Mouse (Mus musculus) embryonic facial prominence, embryonic 13.5 days (tissue): ENCODE measurements around the gene Snd1. TPM values are rescaled to one million over a fixed set of nuclear protein-coding genes. Genes with fewer than 3 reads are reported as not detected.

Experiments
- ATAC-seq: fragments of 200-750 bp; cut with Nextera tagmentation; 2 replicates; pipeline ENCODE4 v1.8.0; 2017; ENCODE audit warnings: low read depth; ENCODE audit not compliant: insufficient number of reproducible peaks, insufficient read depth, low FRiP score, low TSS enrichment
- H3K27ac ChIP-seq: fragments of 300-500 bp; sonication (generic); 2 replicates; pipeline ENCODE4 v1.5.1; 2015; ENCODE audit warnings: moderate library complexity, mild to moderate bottlenecking, inconsistent platforms
- H3K27me3 ChIP-seq: fragments of 300-500 bp; sonication (generic); 2 replicates; pipeline ENCODE4 v1.6.1; 2015; ENCODE audit warnings: mild to moderate bottlenecking, inconsistent platforms
- H3K36me3 ChIP-seq: fragments of 300-500 bp; sonication (generic); 2 replicates; pipeline ENCODE4 v1.6.1; 2015; ENCODE audit warnings: mild to moderate bottlenecking, inconsistent platforms
- H3K4me1 ChIP-seq: fragments of 300-500 bp; sonication (generic); 2 replicates; pipeline ENCODE4 v1.6.1; 2015; ENCODE audit warnings: inconsistent platforms
- H3K4me2 ChIP-seq: fragments of 300-500 bp; sonication (generic); 2 replicates; pipeline ENCODE4 v1.6.1; 2015; ENCODE audit warnings: moderate library complexity, mild to moderate bottlenecking, inconsistent platforms
- H3K4me3 ChIP-seq: fragments of 300-500 bp; sonication (generic); 2 replicates; pipeline ENCODE4 v1.5.1; 2015; ENCODE audit warnings: mild to moderate bottlenecking, inconsistent platforms
- H3K9ac ChIP-seq: fragments of 300-500 bp; sonication (generic); 2 replicates; pipeline ENCODE4 v1.6.1; 2015; ENCODE audit warnings: mild to moderate bottlenecking, inconsistent platforms
- H3K9me3 ChIP-seq: fragments of 300-500 bp; sonication (generic); 2 replicates; pipeline ENCODE4 v1.6.1; 2016; ENCODE audit warnings: inconsistent platforms
- WGBS: fragments of 180-500 bp; shearing (Covaris S2); methylation state at CpG from one replicate; pipeline ENCODE4 v1.1.7; 2015; ENCODE audit warnings: mixed read lengths; 5-methylcytosine and 5-hydroxymethylcytosine counted together
- polyA plus RNA-seq: library from polyadenylated mRNA; unstranded; fragments of >200 nt; fragmentation: Nextera tagmentation; extraction: Ambion mirVana; gene quantifications from 2 replicates; pipeline ENCODE4 v1.2.1, GENCODE M21; 2015

Snd1 gene
- polyA plus RNA-seq, 1 experiment from 2014 or later = 118 TPM

DNA sequence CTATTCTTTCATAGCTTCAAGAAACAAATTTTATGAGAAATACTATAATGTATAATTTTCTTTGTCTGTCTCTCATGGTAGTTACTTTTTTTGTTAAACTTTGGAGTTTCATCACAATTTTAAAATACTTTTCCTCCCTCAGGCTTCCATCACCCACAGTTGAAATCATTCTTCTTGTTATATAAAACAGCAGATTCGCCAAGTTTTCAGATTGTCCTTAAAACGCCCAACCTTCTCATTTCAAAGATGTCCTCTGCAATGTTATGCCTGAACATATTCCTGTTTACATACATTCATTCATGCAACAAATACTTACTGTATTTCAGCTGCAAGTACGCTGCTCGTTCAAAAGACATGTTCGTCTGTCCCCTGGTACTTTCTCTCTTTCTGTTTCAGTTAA is 188.7 kb downstream of the Snd1 start:
- Histone ChIP-seq H3K4me2 (no peak overlapping the region), H3K9ac (no peak overlapping the region), H3K36me3 (peaks cover 7% of the 10 kb centered on the region; the same call in 1 of the 2 replicates), H3K4me3 (no peak overlapping the region), H3K27me3 (no peaks in the 10 kb centered on the region), H3K4me1 (peaks cover 6% of the 10 kb centered on the region; the same call in 1 of the 2 replicates), H3K27ac (no peak overlapping the region), H3K9me3 (no peaks in the 10 kb centered on the region)
- WGBS = 79% methylated on average over 5 of the region's 5 CpGs
- no peak for ATAC-seq

DNA sequence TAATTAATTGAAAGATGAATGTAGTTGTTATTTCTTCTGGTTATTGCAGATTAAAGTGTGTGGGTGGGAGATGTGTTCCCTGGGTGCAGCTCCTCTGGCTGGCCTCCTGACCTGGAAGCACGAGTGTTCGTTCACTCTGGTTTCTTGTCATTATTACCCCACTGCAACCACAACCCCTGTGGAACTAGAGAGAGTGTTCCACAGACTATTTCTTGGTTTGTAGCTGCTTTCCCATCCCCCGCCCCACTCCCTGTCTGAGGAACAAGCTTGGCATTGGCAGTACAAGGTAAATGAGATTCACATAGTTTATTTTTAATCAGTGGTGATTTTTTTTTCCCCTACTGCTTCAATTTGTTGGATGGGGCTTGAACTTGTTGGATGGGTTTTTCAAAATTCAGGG is 189.8 kb downstream of the Snd1 start:
- no peak overlapping the region for H3K27ac ChIP-seq
- 76% methylated on average over 3 of the region's 3 CpGs for WGBS
- no peak overlapping the region for H3K4me2 ChIP-seq
- H3K9me3 ChIP-seq = no peaks in the 10 kb centered on the region
- no peaks in the 10 kb centered on the region for H3K27me3 ChIP-seq
- H3K9ac ChIP-seq = no peak overlapping the region
- H3K36me3 ChIP-seq = peaks cover 15% of the 10 kb centered on the region
- H3K4me1 ChIP-seq = no peaks in the 10 kb centered on the region
- H3K4me3 ChIP-seq = no peak overlapping the region
- ATAC-seq = no peak

DNA sequence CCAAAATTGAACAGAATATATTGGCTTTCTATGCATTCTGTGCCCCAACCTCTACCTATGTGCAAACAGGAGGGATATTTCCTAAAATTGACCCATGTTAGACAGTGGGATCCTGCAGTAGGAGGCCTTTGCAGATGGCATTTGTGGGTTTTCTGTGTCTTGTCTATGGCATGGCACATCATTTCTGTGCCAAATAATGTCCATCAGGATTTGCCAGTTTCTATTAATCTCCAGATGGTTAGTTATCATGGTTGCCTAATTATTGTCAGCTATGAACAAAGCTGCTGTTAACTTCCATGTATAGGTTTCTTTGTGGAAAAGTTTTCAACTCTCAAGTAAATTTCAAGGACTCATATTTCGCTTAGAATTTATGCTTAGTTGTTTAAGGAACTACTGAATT is 192.6 kb downstream of the Snd1 start:
- H3K4me2 ChIP-seq = no peak overlapping the region
- peaks cover 14% of the 10 kb centered on the region for H3K36me3 ChIP-seq
- H3K27me3 ChIP-seq = no peaks in the 10 kb centered on the region
- ATAC-seq = no peak
- H3K9ac ChIP-seq = no peak overlapping the region
- H3K4me1 ChIP-seq = 0 out of 2 replicates have a peak, but pooled peaks cover 3% of the 10 kb centered on the region
- no peak overlapping the region for H3K4me3 ChIP-seq
- no peaks in the 10 kb centered on the region for H3K9me3 ChIP-seq
- WGBS = 94% methylated on average over 1 of the region's 1 CpGs
- H3K27ac ChIP-seq = no peak overlapping the region

DNA sequence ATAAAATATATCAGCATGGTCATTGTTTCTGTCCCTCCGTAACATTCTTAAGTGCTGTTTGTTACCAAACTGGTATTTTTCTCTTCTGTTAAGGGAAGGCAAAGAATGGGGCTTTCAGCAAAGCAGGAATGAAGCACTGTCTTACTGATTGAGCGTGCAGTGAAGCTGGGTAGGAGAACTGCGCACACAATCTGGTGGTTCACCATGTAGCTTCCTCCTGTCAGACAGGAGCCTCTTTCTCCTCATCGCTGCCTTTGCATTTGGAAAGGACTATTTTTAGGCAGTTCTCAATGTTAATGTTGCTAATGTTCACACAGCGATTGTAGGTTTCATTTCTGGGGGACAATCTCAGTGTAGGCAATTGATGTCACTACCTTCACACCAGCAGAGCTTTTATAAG is 194.3 kb downstream of the Snd1 start:
- no peak overlapping the region for H3K4me2 ChIP-seq
- no peaks in the 10 kb centered on the region for H3K9me3 ChIP-seq
- no peaks in the 10 kb centered on the region for H3K27me3 ChIP-seq
- H3K9ac ChIP-seq = no peak overlapping the region
- peaks cover 14% of the 10 kb centered on the region for H3K36me3 ChIP-seq
- H3K27ac ChIP-seq = no peak overlapping the region
- H3K4me3 ChIP-seq = no peak overlapping the region
- H3K4me1 ChIP-seq = 0 out of 2 replicates have a peak, but pooled peaks cover 3% of the 10 kb centered on the region
- 94% methylated on average over 5 of the region's 5 CpGs for WGBS
- no peak for ATAC-seq

DNA sequence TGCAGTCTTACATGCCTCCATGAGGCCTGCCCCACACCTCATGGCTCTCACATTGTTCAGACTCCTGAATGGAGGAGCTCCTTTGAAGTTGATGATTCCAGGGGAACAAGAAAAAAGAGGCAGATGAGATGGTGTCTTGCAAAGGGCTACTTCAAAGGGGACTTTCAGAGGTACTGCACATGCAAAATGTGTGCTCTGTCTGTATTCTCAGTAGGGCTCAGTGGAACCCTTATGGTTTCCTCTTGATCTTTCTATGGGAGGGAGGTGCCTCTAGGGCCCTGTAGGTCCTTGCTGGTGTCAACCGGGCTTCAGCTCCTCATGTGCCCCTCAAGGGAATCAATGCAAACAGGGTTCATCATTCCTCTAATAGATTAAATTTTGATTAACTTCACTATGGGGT is 197.4 kb downstream of the Snd1 start:
- no peaks in the 10 kb centered on the region for H3K27me3 ChIP-seq
- H3K9ac ChIP-seq = no peak overlapping the region
- H3K27ac ChIP-seq = no peak overlapping the region; the same call in 1 of the 2 replicates
- no peak overlapping the region for H3K4me3 ChIP-seq
- H3K4me1 ChIP-seq = 0 out of 2 replicates have a peak, but pooled peaks cover 3% of the 10 kb centered on the region
- H3K9me3 ChIP-seq = no peaks in the 10 kb centered on the region
- H3K36me3 ChIP-seq = peaks cover 14% of the 10 kb centered on the region
- no peak overlapping the region for H3K4me2 ChIP-seq
- ATAC-seq = no peak
- WGBS = 71% methylated on average over 1 of the region's 1 CpGs

DNA sequence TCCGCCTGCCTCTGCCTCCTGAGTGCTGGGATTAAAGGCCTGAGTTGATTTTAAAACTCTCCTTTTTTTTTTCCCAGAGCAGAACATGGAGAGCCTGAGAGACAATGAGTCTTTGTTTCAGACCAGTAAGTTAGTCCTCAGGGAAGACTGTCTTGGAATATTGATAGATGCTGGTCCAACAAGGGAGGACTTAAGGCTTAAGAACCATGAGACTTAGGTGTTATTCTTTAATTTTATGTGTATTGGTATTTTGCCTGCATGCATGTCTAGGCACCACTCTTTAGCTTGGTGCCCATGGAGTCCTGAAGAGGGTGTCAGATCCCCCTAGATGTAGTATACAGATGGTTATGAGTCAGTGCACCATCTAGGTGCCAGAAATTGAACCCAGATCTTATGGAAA is 199.7 kb downstream of the Snd1 start:
- ATAC-seq = no peak
- no peaks in the 10 kb centered on the region for H3K27me3 ChIP-seq
- no peaks in the 10 kb centered on the region for H3K9me3 ChIP-seq
- H3K4me2 ChIP-seq = no peak overlapping the region
- no peak overlapping the region for H3K27ac ChIP-seq
- no peak overlapping the region for H3K4me3 ChIP-seq
- 0 out of 2 replicates have a peak, but pooled peaks cover 3% of the 10 kb centered on the region for H3K4me1 ChIP-seq
- WGBS = 92% methylated on average over 1 of the region's 1 CpGs
- H3K36me3 ChIP-seq = peaks cover 3% of the 10 kb centered on the region; the same call in 1 of the 2 replicates
- no peak overlapping the region for H3K9ac ChIP-seq

DNA sequence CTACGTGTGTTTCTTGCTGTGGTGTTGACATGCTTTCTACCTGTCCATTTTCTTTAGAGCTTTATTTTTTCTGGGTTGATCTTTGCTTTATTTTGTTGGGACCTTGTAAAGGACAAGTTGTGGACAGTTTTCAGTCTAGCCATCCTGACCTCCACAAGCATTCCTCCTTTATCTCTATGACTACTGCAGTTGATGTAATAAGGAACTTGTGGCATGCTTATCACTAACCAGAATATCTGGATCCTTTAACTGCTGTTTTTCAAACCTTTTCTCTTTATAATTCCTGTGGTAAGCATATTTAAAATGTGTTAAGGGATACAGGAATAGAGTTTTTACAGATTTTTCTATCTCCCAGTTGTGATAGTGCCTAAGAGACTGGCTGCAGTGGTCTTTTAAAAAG is 204.0 kb downstream of the Snd1 start:
- WGBS = 91% methylated on average over 1 of the region's 1 CpGs
- 0 out of 2 replicates have a peak, but pooled peaks cover 3% of the 10 kb centered on the region for H3K4me1 ChIP-seq

DNA sequence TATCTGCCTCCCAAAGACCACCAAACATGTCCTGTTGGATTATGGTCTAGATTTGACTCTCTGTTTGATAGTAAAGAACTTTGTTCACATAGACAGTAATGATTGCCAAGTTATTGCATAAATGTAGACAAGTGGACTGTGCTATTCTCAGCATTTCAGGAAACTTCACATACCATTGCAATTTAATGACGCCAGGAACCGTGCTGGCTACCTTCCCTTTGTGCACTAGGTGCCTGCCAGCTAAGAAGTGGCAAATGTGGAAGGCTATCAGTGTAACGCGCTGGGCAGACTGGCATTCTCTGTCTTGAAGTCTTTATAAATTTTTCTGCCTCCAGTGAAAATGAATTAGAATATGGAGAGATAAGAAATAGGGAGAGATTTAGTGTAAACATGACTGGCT is 205.6 kb downstream of the Snd1 start:
- no peak overlapping the region for H3K4me3 ChIP-seq
- H3K27me3 ChIP-seq = no peaks in the 10 kb centered on the region
- 88% methylated on average over 4 of the region's 4 CpGs for WGBS
- no peak overlapping the region for H3K27ac ChIP-seq
- no peaks in the 10 kb centered on the region for H3K9me3 ChIP-seq
- no peak overlapping the region for H3K9ac ChIP-seq
- no peak overlapping the region for H3K4me2 ChIP-seq
- no peak for ATAC-seq
- 0 out of 2 replicates have a peak, but pooled peaks cover 3% of the 10 kb centered on the region for H3K4me1 ChIP-seq
- no peaks in the 10 kb centered on the region for H3K36me3 ChIP-seq

More for the DNA sequence above, 204.0 kb downstream of the Snd1 start:
- no peak overlapping the region for H3K4me2 ChIP-seq
- ATAC-seq = no peak
- no peaks in the 10 kb centered on the region for H3K9me3 ChIP-seq
- no peaks in the 10 kb centered on the region for H3K36me3 ChIP-seq
- no peak overlapping the region for H3K4me3 ChIP-seq
- no peak overlapping the region for H3K27ac ChIP-seq
- H3K27me3 ChIP-seq = no peaks in the 10 kb centered on the region
- H3K9ac ChIP-seq = no peak overlapping the region

DNA sequence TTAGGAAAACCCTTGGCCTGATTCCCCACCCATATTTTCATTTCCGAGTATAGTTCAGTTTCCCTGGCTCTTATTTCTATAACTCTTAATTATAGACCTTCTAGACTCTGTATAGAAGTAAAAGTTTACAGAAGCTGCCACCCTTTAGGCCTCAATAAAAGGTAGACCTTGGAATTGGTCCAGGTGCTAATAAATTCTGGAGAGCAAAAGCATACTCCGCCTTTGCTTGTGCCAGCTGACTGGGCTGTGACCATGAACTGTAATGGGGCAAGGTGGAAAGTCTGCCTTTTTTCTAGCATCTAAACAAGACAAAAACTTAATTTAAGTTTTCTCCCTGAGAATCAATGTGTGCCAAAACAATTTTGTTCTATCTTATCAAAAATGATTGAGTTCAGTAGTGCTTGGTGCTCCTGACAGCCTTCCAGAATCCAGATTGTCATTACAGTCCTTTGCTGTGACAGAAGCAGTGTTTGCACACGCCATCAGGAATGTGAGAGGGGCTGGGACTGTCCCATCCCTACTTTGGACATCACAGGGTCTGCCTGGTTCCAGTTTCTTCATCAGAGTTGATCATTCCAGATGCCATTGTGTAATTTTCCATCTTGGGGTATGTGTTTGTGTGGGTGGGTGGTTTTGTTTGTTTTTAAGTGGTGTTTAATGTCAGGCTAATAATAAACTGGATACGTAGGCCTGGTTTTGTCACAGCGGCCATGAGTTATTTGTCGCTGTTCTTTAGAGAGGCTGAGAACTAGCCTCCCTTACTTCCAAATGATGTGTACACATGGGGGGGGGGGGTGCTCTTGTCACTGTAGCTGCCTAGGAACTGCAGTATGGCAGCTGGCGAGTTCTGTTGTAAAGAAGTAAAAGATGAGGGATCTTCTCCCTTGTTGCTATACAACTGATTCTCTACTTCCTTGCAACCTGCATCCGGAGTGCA is 206.8 kb downstream of the Snd1 start:
- Histone ChIP-seq H3K9ac (no peak overlapping the region), H3K4me1 (0 out of 2 replicates have a peak, but pooled peaks cover 3% of the 10 kb centered on the region), H3K27ac (no peak overlapping the region), H3K4me3 (no peak overlapping the region), H3K4me2 (no peak overlapping the region), H3K36me3 (no peaks in the 10 kb centered on the region), H3K9me3 (no peaks in the 10 kb centered on the region), H3K27me3 (no peaks in the 10 kb centered on the region)
- 87% methylated on average over 8 of the region's 8 CpGs for WGBS
- ATAC-seq = no peak

DNA sequence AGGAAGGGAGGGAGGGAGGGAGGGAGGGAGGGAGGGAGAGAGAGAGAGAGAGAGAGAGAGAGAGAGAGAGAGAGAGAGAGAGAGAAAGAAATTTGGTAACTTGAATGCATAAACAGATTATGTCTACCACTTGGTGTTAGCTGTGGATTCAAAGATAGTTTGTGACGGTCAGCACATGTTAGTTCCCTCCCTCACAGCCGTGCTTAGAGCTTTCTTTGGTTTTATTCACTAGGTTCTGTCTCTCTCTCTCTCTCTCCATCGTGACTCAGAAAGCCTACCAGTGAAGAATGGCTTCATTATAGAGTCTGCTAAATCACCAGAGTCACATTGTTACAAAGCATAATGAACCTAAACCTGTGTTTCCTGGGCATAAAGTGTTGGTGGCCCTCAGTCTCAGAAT is 210.1 kb downstream of the Snd1 start:
- no peak for ATAC-seq
- Histone ChIP-seq H3K9me3 (no peaks in the 10 kb centered on the region), H3K4me3 (no peak overlapping the region), H3K9ac (no peak overlapping the region), H3K36me3 (no peaks in the 10 kb centered on the region), H3K27me3 (no peaks in the 10 kb centered on the region), H3K27ac (no peak overlapping the region), H3K4me1 (0 out of 2 replicates have a peak, but pooled peaks cover 3% of the 10 kb centered on the region), H3K4me2 (no peak overlapping the region)
- WGBS = 70% methylated on average over 3 of the region's 3 CpGs

DNA sequence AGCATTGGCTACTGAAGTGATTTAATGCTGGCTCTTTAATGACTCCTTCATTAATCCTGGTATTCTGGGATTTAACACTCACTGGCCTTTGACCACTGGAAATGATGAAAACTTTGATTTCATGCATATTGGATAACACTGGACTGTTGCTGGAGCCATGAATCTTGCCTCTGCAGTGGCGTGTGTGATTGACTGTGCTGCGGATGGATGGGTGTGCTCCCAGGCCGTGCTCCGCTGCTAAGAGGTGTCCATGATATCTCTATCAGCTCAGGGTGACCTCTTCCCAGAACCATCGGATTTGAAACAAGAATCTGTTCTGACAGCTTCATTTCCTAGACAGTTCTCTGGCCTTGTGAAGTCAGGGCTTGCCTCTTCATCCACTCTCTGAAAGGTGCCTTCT is 210.8 kb downstream of the Snd1 start:
- Histone ChIP-seq H3K27me3 (no peaks in the 10 kb centered on the region), H3K27ac (no peak overlapping the region), H3K9ac (no peak overlapping the region), H3K4me1 (0 out of 2 replicates have a peak, but pooled peaks cover 3% of the 10 kb centered on the region), H3K4me3 (no peak overlapping the region), H3K4me2 (no peak overlapping the region), H3K9me3 (no peaks in the 10 kb centered on the region), H3K36me3 (no peaks in the 10 kb centered on the region)
- 83% methylated on average over 5 of the region's 5 CpGs for WGBS
- ATAC-seq = no peak

DNA sequence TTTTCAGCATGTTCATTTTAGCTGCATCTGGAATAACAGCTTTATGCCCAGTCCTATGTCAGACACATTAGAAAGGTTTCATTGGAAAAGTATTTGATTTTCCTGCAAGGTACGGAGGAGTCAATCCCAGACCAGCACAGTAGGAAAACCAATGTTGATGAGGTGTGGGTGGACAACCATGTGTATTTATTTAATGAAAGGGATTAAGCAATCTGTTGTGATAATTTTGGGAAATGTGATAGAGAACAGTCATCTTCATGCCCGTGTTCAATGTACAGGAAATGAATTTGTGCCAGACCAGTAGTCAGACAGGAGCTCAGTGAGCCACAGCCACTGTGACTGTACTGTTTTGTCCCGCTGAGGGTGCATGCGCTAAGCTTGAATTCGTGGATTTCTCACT is 212.8 kb downstream of the Snd1 start:
- Histone ChIP-seq H3K9me3 (no peaks in the 10 kb centered on the region), H3K27ac (no peak overlapping the region), H3K4me3 (no peak overlapping the region), H3K36me3 (no peaks in the 10 kb centered on the region), H3K4me2 (no peak overlapping the region), H3K4me1 (no peaks in the 10 kb centered on the region), H3K27me3 (no peaks in the 10 kb centered on the region), H3K9ac (no peak overlapping the region)
- WGBS = 85% methylated on average over 5 of the region's 5 CpGs
- no peak for ATAC-seq
